Mouse (Mus musculus) embryonic fibroblast, embryonic 13.5 days (primary cell): ENCODE measurements at regions not wholly inside any gene's neighbourhood (a gene's known extent, or its start where the extent isn't known, plus 50 kb on each side); places are given as distances from the start of the nearest gene placed in this dataset.

Source experiments
- H3K27ac ChIP-seq: 2 replicates; pipeline ENCODE4 v1.5.1; 2012; ENCODE audit warnings: low read length, control low read depth, inconsistent platforms; ENCODE audit not compliant: insufficient read depth
- H3K4me1 ChIP-seq: 2 replicates; pipeline ENCODE4 v1.6.1; 2011; ENCODE audit warnings: low read length; ENCODE audit not compliant: control insufficient read depth, insufficient read depth
- H3K4me3 ChIP-seq: 2 replicates; pipeline ENCODE4 v1.5.1; 2011; ENCODE audit warnings: mild to moderate bottlenecking, control low read depth, low read length; ENCODE audit not compliant: insufficient read depth
- CTCF ChIP-seq: IDR thresholded peaks from 2 replicates; pipeline ENCODE4 v1.5.1; 2011; ENCODE audit warnings: mild to moderate bottlenecking, control low read depth, low read length, moderate library complexity, borderline replicate concordance; ENCODE audit not compliant: insufficient read depth
- POLR2A ChIP-seq: IDR thresholded peaks from 2 replicates; pipeline ENCODE4 v1.6.1; 2011; ENCODE audit warnings: low read depth, mild to moderate bottlenecking, control low read depth, low read length, moderate library complexity

DNA sequence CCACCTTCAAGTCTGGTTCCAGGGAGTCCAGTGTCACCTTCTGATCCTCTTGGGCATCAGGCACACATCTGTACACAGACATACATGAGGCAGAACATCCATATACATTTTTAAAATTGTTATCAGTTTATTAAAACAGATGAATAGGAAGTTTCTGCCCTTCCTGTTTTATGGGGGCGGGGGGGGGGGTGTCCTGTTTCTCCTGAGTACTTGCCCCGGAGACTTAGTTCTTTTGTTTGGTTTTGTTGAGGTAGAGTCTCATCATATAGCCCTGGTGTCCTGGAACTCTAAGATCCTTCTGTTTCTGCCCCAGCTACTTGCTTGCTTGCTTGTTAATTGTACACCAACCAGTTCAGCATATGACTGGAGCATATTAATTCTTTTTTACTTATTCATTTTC, 85.0 kb upstream of the Xpo1 start:
- no peak for TF ChIP-seq CTCF
- no peak for TF ChIP-seq POLR2A
- H3K4me3 ChIP-seq = no peak overlapping the region
- H3K27ac ChIP-seq = no peak overlapping the region
- no peaks in the 10 kb centered on the region for H3K4me1 ChIP-seq

DNA sequence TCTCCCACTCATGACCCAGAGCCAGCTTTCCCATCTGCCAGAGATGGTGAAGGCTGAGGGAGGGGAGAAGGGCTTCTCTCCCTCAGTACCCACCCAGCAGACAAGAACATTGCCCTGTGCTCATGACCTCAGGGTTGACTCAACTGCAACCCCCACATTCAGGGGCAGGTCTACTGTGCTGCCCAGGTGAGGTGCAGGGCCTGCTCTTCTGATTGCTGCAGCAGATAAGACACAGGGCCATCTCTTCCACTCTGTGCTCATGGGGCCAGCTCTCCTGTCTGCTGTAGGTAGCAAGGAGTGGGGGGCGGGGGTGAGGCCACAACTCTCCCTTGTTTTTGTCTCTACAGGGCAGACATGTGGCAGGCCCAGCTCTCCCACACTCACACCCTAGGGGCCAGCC, 84.1 kb upstream of the Xpo1 start:
- H3K4me3 ChIP-seq = no peak overlapping the region
- H3K4me1 ChIP-seq = no peaks in the 10 kb centered on the region
- TF ChIP-seq CTCF (no peak), POLR2A (no peak)

DNA sequence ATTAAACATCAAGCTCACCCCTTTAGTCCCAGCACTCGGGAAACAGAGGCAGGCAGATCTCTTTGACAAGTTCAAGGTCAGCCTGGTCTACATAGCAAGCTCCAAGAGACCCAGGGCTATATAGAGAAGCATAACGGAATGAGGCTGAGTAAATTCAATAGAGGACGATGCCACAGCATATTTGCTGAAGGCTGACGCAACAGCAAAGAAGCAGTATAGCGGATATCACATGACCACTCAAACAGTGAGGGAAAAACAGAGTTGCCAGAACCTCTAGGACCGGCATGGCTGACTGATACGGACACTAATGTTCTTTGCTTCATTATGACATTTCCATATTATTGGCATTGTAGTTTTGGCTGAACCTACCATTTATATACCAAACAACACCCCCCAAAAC, 74.2 kb upstream of the Xpo1 start:
- Histone ChIP-seq H3K27ac (no peak overlapping the region), H3K4me1 (no peaks in the 10 kb centered on the region), H3K4me3 (no peak overlapping the region)
- TF ChIP-seq POLR2A = no peak
- TF ChIP-seq CTCF = no peak

More for the DNA sequence above, 84.1 kb upstream of the Xpo1 start:
- no peak overlapping the region for H3K27ac ChIP-seq

DNA sequence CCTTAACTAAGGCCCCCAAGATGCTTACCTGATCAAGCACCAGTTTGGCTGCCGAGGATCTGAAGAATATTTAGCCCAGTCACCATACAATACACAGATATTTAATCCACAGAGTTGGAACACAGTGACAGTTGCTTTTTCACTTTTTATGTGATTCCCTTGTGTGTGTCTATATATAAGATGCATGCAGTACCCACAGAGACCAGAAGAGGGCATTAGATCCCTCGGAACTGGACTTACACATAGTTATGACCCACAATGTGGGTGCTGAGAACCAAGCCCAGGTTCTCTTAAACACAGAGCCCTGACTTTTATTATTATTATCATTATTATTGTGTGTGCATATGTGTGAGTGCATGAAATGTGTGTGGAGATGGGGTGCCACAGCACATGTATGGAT, 70.6 kb upstream of the Xpo1 start:
- TF ChIP-seq POLR2A (no peak), CTCF (no peak)
- Histone ChIP-seq H3K4me3 (no peak overlapping the region), H3K27ac (no peak overlapping the region), H3K4me1 (no peaks in the 10 kb centered on the region)

DNA sequence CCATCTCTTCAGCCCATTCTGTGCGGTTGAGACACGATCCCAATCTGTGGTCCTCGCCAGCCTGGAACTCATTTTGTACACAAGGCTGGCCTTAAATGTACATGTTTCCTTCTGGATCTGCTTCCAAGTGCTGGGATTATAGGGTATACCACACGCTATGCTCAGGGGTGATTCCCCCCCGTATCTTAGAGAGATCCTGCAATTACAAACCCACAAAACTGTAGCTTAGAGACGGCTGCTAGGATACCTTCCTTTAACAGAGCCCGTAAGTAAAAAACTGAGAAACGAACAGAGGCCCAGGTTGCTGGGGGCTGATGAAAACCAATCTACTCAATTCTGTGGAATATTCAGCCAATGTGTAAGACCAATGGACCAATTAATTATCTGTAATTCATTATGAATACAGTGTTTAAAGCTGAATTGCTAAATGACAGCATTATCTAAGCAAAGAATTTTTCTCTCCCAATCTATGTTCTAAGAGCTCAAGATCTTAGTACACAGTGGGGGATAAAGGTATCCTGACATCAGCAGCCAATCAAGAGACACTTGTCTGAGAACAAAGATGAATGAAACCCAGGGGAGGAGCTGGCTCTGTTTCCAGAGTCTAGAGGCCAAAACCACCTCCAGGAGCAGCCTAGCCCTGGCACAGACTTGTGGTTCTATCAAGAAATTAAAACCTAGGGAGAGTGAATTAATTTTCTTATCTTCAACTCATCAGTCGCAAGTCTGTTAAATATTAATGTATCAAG, 54.0 kb upstream of the Xpo1 start:
- TF ChIP-seq POLR2A = no peak
- no peak for TF ChIP-seq CTCF
- no peaks in the 10 kb centered on the region for H3K4me1 ChIP-seq
- no peak overlapping the region for H3K27ac ChIP-seq
- H3K4me3 ChIP-seq = no peak overlapping the region

DNA sequence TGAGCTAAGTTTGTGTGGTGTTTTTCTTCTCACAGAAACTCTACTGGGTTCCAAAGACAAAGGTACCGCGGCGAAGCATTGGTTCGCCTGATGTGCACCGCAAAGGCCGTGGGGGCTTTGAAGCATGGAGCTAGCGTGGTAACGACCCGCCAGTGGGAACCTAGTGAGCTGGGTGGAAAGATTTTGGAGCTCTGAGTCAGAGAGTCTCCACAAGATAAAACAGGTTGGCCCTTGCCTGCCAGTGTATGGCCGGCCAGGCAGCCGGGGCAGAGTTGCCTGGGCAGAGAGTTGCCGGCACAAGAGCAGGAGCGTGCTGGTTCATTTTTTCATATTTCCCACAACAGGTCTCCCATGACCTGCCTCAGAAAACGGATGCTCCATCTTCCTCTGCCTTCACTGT, 52.3 kb upstream of the Xpo1 start:
- Histone ChIP-seq H3K27ac (no peak overlapping the region), H3K4me3 (no peak overlapping the region)
- TF ChIP-seq POLR2A = no peak
- no peak for TF ChIP-seq CTCF

DNA sequence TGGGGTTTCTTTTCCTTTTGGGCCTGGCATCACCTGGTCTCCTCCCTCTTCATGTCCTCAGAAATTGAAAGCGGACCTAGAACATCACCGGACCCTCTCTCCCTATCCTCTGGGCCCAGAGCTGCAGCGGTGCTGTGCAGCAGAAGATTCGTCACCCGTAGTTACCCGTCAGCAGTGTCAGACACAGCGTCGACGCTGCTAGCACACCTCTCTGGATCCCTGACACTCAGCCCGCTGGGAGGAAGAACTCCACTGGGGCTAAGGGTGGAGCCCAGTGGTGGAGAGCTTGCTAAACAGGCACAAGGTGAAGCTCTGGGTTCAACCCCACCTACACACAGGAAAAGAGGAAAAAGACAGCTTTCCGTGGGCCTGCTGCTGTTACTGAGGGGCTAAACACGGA, 51.8 kb upstream of the Xpo1 start:
- TF ChIP-seq POLR2A = no peak
- TF ChIP-seq CTCF = no peak
- H3K27ac ChIP-seq = no peak overlapping the region
- H3K4me3 ChIP-seq = no peak overlapping the region
- H3K4me1 ChIP-seq = no peaks in the 10 kb centered on the region

More for the DNA sequence above, 52.3 kb upstream of the Xpo1 start:
- no peaks in the 10 kb centered on the region for H3K4me1 ChIP-seq
